Mouse (Mus musculus) forebrain, embryonic 15.5 days (tissue): ENCODE measurements at regions not wholly inside any gene's neighbourhood (a gene's known extent, or its start where the extent isn't known, plus 50 kb on each side); places are given as distances from the start of the nearest gene placed in this dataset.

Experiments
- ATAC-seq: fragments of 200-750 bp; cut with Nextera tagmentation; replicated peaks from 2 replicates; pipeline ENCODE4 v1.8.0; 2017; ENCODE audit warnings: mild to moderate bottlenecking, moderate TSS enrichment, moderate library complexity
- H3K27ac ChIP-seq: fragments of 300-500 bp; sonication (generic); replicated peaks from 2 replicates; pipeline ENCODE4 v1.5.1; 2015; ENCODE audit warnings: mild to moderate bottlenecking, inconsistent platforms
- H3K27me3 ChIP-seq: fragments of 300-500 bp; sonication (generic); 2 replicates; pipeline ENCODE4 v1.6.1; 2015; ENCODE audit warnings: inconsistent platforms
- H3K36me3 ChIP-seq: fragments of 300-500 bp; sonication (generic); 2 replicates; pipeline ENCODE4 v1.6.1; 2015; ENCODE audit warnings: mild to moderate bottlenecking, inconsistent platforms
- H3K4me1 ChIP-seq: fragments of 300-500 bp; sonication (generic); 2 replicates; pipeline ENCODE4 v1.6.1; 2015; ENCODE audit warnings: inconsistent platforms
- H3K4me2 ChIP-seq: fragments of 300-500 bp; sonication (generic); replicated peaks from 2 replicates; pipeline ENCODE4 v1.6.1; 2015; ENCODE audit warnings: mild to moderate bottlenecking, inconsistent platforms
- H3K4me3 ChIP-seq: fragments of 300-500 bp; sonication (generic); 2 replicates; pipeline ENCODE4 v1.5.1; 2015; ENCODE audit warnings: mild to moderate bottlenecking, inconsistent platforms
- H3K9ac ChIP-seq: fragments of 300-500 bp; sonication (generic); replicated peaks from 2 replicates; pipeline ENCODE4 v1.6.1; 2015; ENCODE audit warnings: mild to moderate bottlenecking, inconsistent platforms
- H3K9me3 ChIP-seq: fragments of 300-500 bp; sonication (generic); 2 replicates; pipeline ENCODE4 v1.6.1; 2016; ENCODE audit warnings: inconsistent platforms
- WGBS: fragments of 180-500 bp; shearing (Covaris S2); methylation state at CpG from one replicate; pipeline ENCODE4 v1.1.7; 2015; ENCODE audit warnings: mixed read lengths; 5-methylcytosine and 5-hydroxymethylcytosine counted together

- peak; percentile 28; the same call in 1 of the 2 replicates for ATAC-seq
- H3K4me1 ChIP-seq: peaks cover 11% of the 10 kb centered on the region; the same call in 1 of the 2 replicates
- no peaks in the 10 kb centered on the region for H3K27me3 ChIP-seq
- no peak overlapping the region for H3K4me2 ChIP-seq
- no peak overlapping the region for H3K4me3 ChIP-seq
- no peak overlapping the region for H3K27ac ChIP-seq
- no peaks in the 10 kb centered on the region for H3K36me3 ChIP-seq
- WGBS: 15% methylated on average over 6 of the region's 6 CpGs
- H3K9me3 ChIP-seq: no peaks in the 10 kb centered on the region
- no peak overlapping the region for H3K9ac ChIP-seq
These were observed 217.1 kb upstream of the Vstm2b start for GRCm38 (mm10) chr7:40680993-40681392.

GRCm38 (mm10) chr7:40683176-40683575 is 215.0 kb upstream of the Vstm2b start:
- Histone ChIP-seq H3K9me3 (no peaks in the 10 kb centered on the region), H3K27me3 (no peaks in the 10 kb centered on the region), H3K27ac (no peak overlapping the region), H3K4me2 (no peak overlapping the region), H3K4me3 (no peak overlapping the region), H3K4me1 (peaks cover 11% of the 10 kb centered on the region; the same call in 1 of the 2 replicates), H3K9ac (no peak overlapping the region), H3K36me3 (no peaks in the 10 kb centered on the region)
- 60% methylated on average over 1 of the region's 1 CpGs for WGBS
- no peak for ATAC-seq

- H3K27me3 ChIP-seq: no peaks in the 10 kb centered on the region
- WGBS: 60% methylated on average over 3 of the region's 3 CpGs
- no peak overlapping the region for H3K9ac ChIP-seq
These were observed 214.5 kb upstream of the Vstm2b start for GRCm38 (mm10) chr7:40683641-40684040.

GRCm38 (mm10) chr7:40687005-40687404 is 211.1 kb upstream of the Vstm2b start:
- no peak for ATAC-seq
- Histone ChIP-seq H3K4me2 (no peak overlapping the region), H3K9ac (no peak overlapping the region)

More at GRCm38 (mm10) chr7:40683641-40684040, 214.5 kb upstream of the Vstm2b start:
- H3K4me1 ChIP-seq: peaks cover 11% of the 10 kb centered on the region; the same call in 1 of the 2 replicates
- H3K4me2 ChIP-seq: no peak overlapping the region
- no peaks in the 10 kb centered on the region for H3K9me3 ChIP-seq
- no peak overlapping the region for H3K4me3 ChIP-seq
- ATAC-seq: no peak
- no peak overlapping the region for H3K27ac ChIP-seq
- no peaks in the 10 kb centered on the region for H3K36me3 ChIP-seq

GRCm38 (mm10) chr7:40688546-40688945 is 209.6 kb upstream of the Vstm2b start:
- Histone ChIP-seq H3K4me3 (no peak overlapping the region), H3K36me3 (no peaks in the 10 kb centered on the region), H3K4me2 (no peak overlapping the region), H3K27me3 (no peaks in the 10 kb centered on the region), H3K9ac (no peak overlapping the region), H3K27ac (no peak overlapping the region), H3K4me1 (no peaks in the 10 kb centered on the region), H3K9me3 (no peaks in the 10 kb centered on the region)
- 90% methylated on average over 4 of the region's 4 CpGs for WGBS
- no peak for ATAC-seq

More at GRCm38 (mm10) chr7:40687005-40687404, 211.1 kb upstream of the Vstm2b start:
- H3K36me3 ChIP-seq: no peaks in the 10 kb centered on the region
- WGBS: 90% methylated on average over 3 of the region's 3 CpGs
- no peak overlapping the region for H3K27ac ChIP-seq
- H3K27me3 ChIP-seq: no peaks in the 10 kb centered on the region
- H3K9me3 ChIP-seq: no peaks in the 10 kb centered on the region
- no peaks in the 10 kb centered on the region for H3K4me1 ChIP-seq
- H3K4me3 ChIP-seq: no peak overlapping the region

GRCm38 (mm10) chr7:40693755-40694154 is 204.4 kb upstream of the Vstm2b start:
- peak; percentile 46; the same call in 1 of the 2 replicates for ATAC-seq
- H3K36me3 ChIP-seq: no peaks in the 10 kb centered on the region
- 41% methylated on average over 5 of the region's 5 CpGs for WGBS
- no peak overlapping the region for H3K27ac ChIP-seq
- no peak overlapping the region for H3K9ac ChIP-seq
- no peaks in the 10 kb centered on the region for H3K4me1 ChIP-seq
- H3K9me3 ChIP-seq: no peaks in the 10 kb centered on the region
- no peak overlapping the region for H3K4me2 ChIP-seq
- no peaks in the 10 kb centered on the region for H3K27me3 ChIP-seq
- no peak overlapping the region for H3K4me3 ChIP-seq

- no peak overlapping the region for H3K27ac ChIP-seq
- no peak overlapping the region for H3K4me2 ChIP-seq
- H3K4me3 ChIP-seq: no peak overlapping the region
- ATAC-seq: no peak
- no peaks in the 10 kb centered on the region for H3K27me3 ChIP-seq
- no peaks in the 10 kb centered on the region for H3K36me3 ChIP-seq
- no peaks in the 10 kb centered on the region for H3K9me3 ChIP-seq
- no peaks in the 10 kb centered on the region for H3K4me1 ChIP-seq
- WGBS: 82% methylated on average over 8 of the region's 8 CpGs
- no peak overlapping the region for H3K9ac ChIP-seq
These were observed 200.6 kb upstream of the Vstm2b start for GRCm38 (mm10) chr7:40697551-40697950.

GRCm38 (mm10) chr7:40698309-40698708 is 199.8 kb upstream of the Vstm2b start:
- no peaks in the 10 kb centered on the region for H3K27me3 ChIP-seq
- no peaks in the 10 kb centered on the region for H3K9me3 ChIP-seq
- H3K4me1 ChIP-seq: no peaks in the 10 kb centered on the region
- ATAC-seq: no peak
- H3K4me2 ChIP-seq: no peak overlapping the region
- no peaks in the 10 kb centered on the region for H3K36me3 ChIP-seq
- 68% methylated on average over 3 of the region's 3 CpGs for WGBS
- no peak overlapping the region for H3K27ac ChIP-seq
- H3K4me3 ChIP-seq: no peak overlapping the region
- H3K9ac ChIP-seq: no peak overlapping the region

- no peak overlapping the region for H3K4me2 ChIP-seq
- H3K4me1 ChIP-seq: no peaks in the 10 kb centered on the region
- H3K36me3 ChIP-seq: no peaks in the 10 kb centered on the region
- H3K9me3 ChIP-seq: no peaks in the 10 kb centered on the region
- H3K27me3 ChIP-seq: no peaks in the 10 kb centered on the region
- H3K9ac ChIP-seq: no peak overlapping the region
- no peak overlapping the region for H3K4me3 ChIP-seq
- WGBS: 76% methylated on average over 1 of the region's 1 CpGs
- ATAC-seq: peak; percentile 53
- H3K27ac ChIP-seq: no peak overlapping the region
These were observed 198.5 kb upstream of the Vstm2b start for GRCm38 (mm10) chr7:40699633-40700032.

GRCm38 (mm10) chr7:40700656-40701055 is 197.5 kb upstream of the Vstm2b start:
- Histone ChIP-seq H3K9ac (no peak overlapping the region), H3K4me1 (no peaks in the 10 kb centered on the region), H3K27me3 (no peaks in the 10 kb centered on the region), H3K4me3 (no peak overlapping the region), H3K27ac (no peak overlapping the region), H3K9me3 (no peaks in the 10 kb centered on the region), H3K36me3 (no peaks in the 10 kb centered on the region), H3K4me2 (no peak overlapping the region)
- no peak for ATAC-seq
- WGBS: 88% methylated on average over 5 of the region's 5 CpGs

GRCm38 (mm10) chr7:40702191-40703045 is 195.7 kb upstream of the Vstm2b start:
- Histone ChIP-seq H3K4me2 (no peak overlapping the region), H3K9me3 (no peaks in the 10 kb centered on the region), H3K36me3 (no peaks in the 10 kb centered on the region), H3K9ac (no peak overlapping the region), H3K27me3 (no peaks in the 10 kb centered on the region), H3K4me1 (no peaks in the 10 kb centered on the region), H3K4me3 (no peak overlapping the region), H3K27ac (no peak overlapping the region)
- no peak for ATAC-seq
- WGBS: 77% methylated on average over 5 of the region's 5 CpGs

- no peaks in the 10 kb centered on the region for H3K9me3 ChIP-seq
- no peaks in the 10 kb centered on the region for H3K4me1 ChIP-seq
- H3K9ac ChIP-seq: no peak overlapping the region
- H3K27me3 ChIP-seq: no peaks in the 10 kb centered on the region
- no peak overlapping the region for H3K4me2 ChIP-seq
- ATAC-seq: no peak
- H3K36me3 ChIP-seq: no peaks in the 10 kb centered on the region
- WGBS: 95% methylated on average over 2 of the region's 2 CpGs
- no peak overlapping the region for H3K27ac ChIP-seq
- H3K4me3 ChIP-seq: no peak overlapping the region
These were observed 189.9 kb upstream of the Vstm2b start for GRCm38 (mm10) chr7:40708231-40708630.
